ENCODE assay signal across 18 mouse cellular contexts in genomic region chr7:73319994-73320393, GRCm38 (mm10). TPM values are rescaled to one million over a fixed set of nuclear protein-coding genes. Genes with fewer than 3 reads are reported as not detected.
DNase-seq lines count a peak whose midpoint lies in the region; ATAC-seq and TF ChIP-seq lines count a peak whose summit lies in the region.
"Had no signal": no experiment of that assay in that cellular context is flagged by ENCODE, and none has a peak within 500 bp of the region (broad histone marks: within the 10 kb centered on the region; RNA-seq: fewer than 3 reads in every experiment).

No protein-coding gene starts in this region.

- no peak for ATAC-seq in hindbrain, postnatal 0 days
- ATAC-seq in heart, embryonic 16.5 days (replicated peaks; ENCODE audit: extremely low read depth, insufficient read depth, low FRiP score): peak; percentile 81
- ATAC-seq in limb, embryonic 14.5 days (ENCODE audit: low FRiP score, low read depth): peak; percentile 41; the same call in 1 of the 2 replicates
- ATAC-seq: activated CD4-positive, CD25-positive, alpha-beta regulatory T cell, adult 4 months; hindbrain, embryonic 16.5 days had no signal

- no peaks in the 10 kb centered on the region for H3K36me3 ChIP-seq in hindbrain, embryonic 10.5 days
- no peaks in the 10 kb centered on the region for H3K36me3 ChIP-seq in hindbrain, postnatal 0 days (ENCODE audit: insufficient read depth, low read length)
- no peaks in the 10 kb centered on the region for H3K36me3 ChIP-seq in heart, embryonic 16.5 days (ENCODE audit: control insufficient read depth, insufficient read depth)
- no peaks in the 10 kb centered on the region for H3K36me3 ChIP-seq in limb, embryonic 14.5 days (ENCODE audit: control insufficient read depth, insufficient read depth, low read length)
- no peaks in the 10 kb centered on the region for H3K36me3 ChIP-seq in thymus, adult 2 months (ENCODE audit: control insufficient read depth, insufficient read depth, low read length)
- H3K36me3 ChIP-seq: midbrain, embryonic 10.5 days had no signal

- 85% methylated on average over 7 of the region's 7 CpGs for WGBS in hindbrain, embryonic 10.5 days
- WGBS in hindbrain, postnatal 0 days: 56% methylated on average over 7 of the region's 7 CpGs
- WGBS in heart, embryonic 16.5 days: 39% methylated on average over 7 of the region's 7 CpGs
- 35% methylated on average over 7 of the region's 7 CpGs for WGBS in limb, embryonic 14.5 days
- 84% methylated on average over 7 of the region's 7 CpGs for WGBS in thymus, adult 2 months

- H3K27ac ChIP-seq in hindbrain, embryonic 10.5 days: 0 out of 2 replicates have a peak overlapping the region, but pooled peaks have one; percentile 10
- no peak overlapping the region for H3K27ac ChIP-seq in hindbrain, postnatal 0 days
- no peak overlapping the region for H3K27ac ChIP-seq in heart, embryonic 16.5 days (ENCODE audit: low read length)
- no peak overlapping the region for H3K27ac ChIP-seq in limb, embryonic 14.5 days (replicated peaks; ENCODE audit: low read depth, low read length)
- no peak overlapping the region for H3K27ac ChIP-seq in thymus, adult 2 months (ENCODE audit: control insufficient read depth, insufficient read depth, low read length)
- H3K27ac ChIP-seq: left cerebral cortex, adult 2 months had no signal

- H3K9me3 ChIP-seq in hindbrain, embryonic 10.5 days: peaks cover 7% of the 10 kb centered on the region; the same call in 1 of the 2 replicates
- H3K9me3 ChIP-seq in hindbrain, postnatal 0 days (ENCODE audit: low read length): no peaks in the 10 kb centered on the region
- no peaks in the 10 kb centered on the region; the same call in 1 of the 2 replicates for H3K9me3 ChIP-seq in heart, embryonic 16.5 days (replicated peaks; ENCODE audit: control insufficient read depth, low read length)
- 0 out of 2 replicates have a peak, but pooled peaks cover 4% of the 10 kb centered on the region for H3K9me3 ChIP-seq in limb, embryonic 14.5 days (ENCODE audit: control insufficient read depth, low read length)

- no peak overlapping the region for H3K4me3 ChIP-seq in hindbrain, embryonic 10.5 days
- no peak overlapping the region for H3K4me3 ChIP-seq in hindbrain, postnatal 0 days (ENCODE audit: low read length)
- no peak overlapping the region for H3K4me3 ChIP-seq in heart, embryonic 16.5 days (ENCODE audit: low read length)
- no peak overlapping the region for H3K4me3 ChIP-seq in limb, embryonic 14.5 days (replicated peaks; ENCODE audit: low read length)
- no peak overlapping the region for H3K4me3 ChIP-seq in thymus, adult 2 months (ENCODE audit: control insufficient read depth, insufficient read depth, low read length)
- H3K4me3 ChIP-seq: left cerebral cortex, adult 2 months; midbrain, embryonic 10.5 days had no signal

- TF ChIP-seq CTCF in hindbrain, postnatal 0 days (IDR thresholded peaks at IDR 0.05; ENCODE audit: low read depth): no peak
- no peak for TF ChIP-seq CTCF in thymus, adult 2 months (IDR thresholded peaks at IDR 0.05; ENCODE audit: borderline replicate concordance, control insufficient read depth, extremely low read depth, insufficient read depth, low read length, poor library complexity)

- no peak for DNase-seq in hindbrain, embryonic 10.5 days (ENCODE audit: low spot score)
- no peak for DNase-seq in hindbrain, postnatal 0 days (ENCODE audit: low spot score)
- peak; percentile 74 to 82 for DNase-seq in heart, adult 18-20 months
- peak; percentile 47 for DNase-seq in limb, embryonic 14.5 days (ENCODE audit: low spot score)
- no peak for DNase-seq in adrenal gland, adult (ENCODE audit: inconsistent age in 2 of 2, low spot score in 1 of 2)
- DNase-seq in thymus, adult 2 months: no peak
- no peak for DNase-seq in neural tube, embryonic 10.5 days (ENCODE audit: extremely low spot score, low spot score)
- DNase-seq: kidney, adult 18-20 months; kidney, postnatal 10 days; lung, adult 18-20 months; lung, postnatal 4 days; thymus, postnatal 4 days had no signal

- 0 out of 2 replicates have a peak, but pooled peaks cover 3% of the 10 kb centered on the region for H3K4me1 ChIP-seq in hindbrain, embryonic 10.5 days (replicated peaks)
- no peaks in the 10 kb centered on the region for H3K4me1 ChIP-seq in hindbrain, postnatal 0 days (ENCODE audit: insufficient read depth, low read length)
- peaks cover 11% of the 10 kb centered on the region for H3K4me1 ChIP-seq in heart, embryonic 16.5 days (ENCODE audit: control insufficient read depth, insufficient read depth, low read length)
- 0 out of 2 replicates have a peak, but pooled peaks cover 7% of the 10 kb centered on the region for H3K4me1 ChIP-seq in limb, embryonic 14.5 days (ENCODE audit: control insufficient read depth, insufficient read depth, low read length)
- no peaks in the 10 kb centered on the region for H3K4me1 ChIP-seq in thymus, adult 2 months (replicated peaks; ENCODE audit: control insufficient read depth, insufficient read depth, low read length)

- H3K27me3 ChIP-seq in hindbrain, embryonic 10.5 days (ENCODE audit: insufficient read depth, poor library complexity, severe bottlenecking): no peaks in the 10 kb centered on the region
- H3K27me3 ChIP-seq in hindbrain, postnatal 0 days (ENCODE audit: insufficient read depth, low read length): no peaks in the 10 kb centered on the region
- H3K27me3 ChIP-seq in heart, embryonic 16.5 days (ENCODE audit: control insufficient read depth, insufficient read depth, low read length): no peaks in the 10 kb centered on the region
- no peaks in the 10 kb centered on the region for H3K27me3 ChIP-seq in limb, embryonic 14.5 days (ENCODE audit: control insufficient read depth, insufficient read depth, low read length)
- H3K27me3 ChIP-seq in thymus, adult 2 months (ENCODE audit: control insufficient read depth, insufficient read depth, low read length): no peaks in the 10 kb centered on the region

- H3K9ac ChIP-seq in hindbrain, postnatal 0 days (replicated peaks; ENCODE audit: low read length): no peak overlapping the region
- no peak overlapping the region for H3K9ac ChIP-seq in heart, embryonic 16.5 days (ENCODE audit: low read length)
- no peak overlapping the region for H3K9ac ChIP-seq in limb, embryonic 14.5 days (ENCODE audit: low read depth, low read length, severe bottlenecking)

- H3K4me2 ChIP-seq in hindbrain, postnatal 0 days (ENCODE audit: low read depth, low read length): no peak overlapping the region
- H3K4me2 ChIP-seq in heart, embryonic 16.5 days (ENCODE audit: low read depth, low read length): peak overlapping the region; percentile 5; the same call in 1 of the 2 replicates
- H3K4me2 ChIP-seq in limb, embryonic 14.5 days (replicated peaks; ENCODE audit: low read depth, low read length, severe bottlenecking): no peak overlapping the region

- no peak for TF ChIP-seq POLR2A in limb, embryonic 14.5 days (IDR thresholded peaks at IDR 0.05; ENCODE audit: borderline replicate concordance, extremely low read depth, insufficient read depth, insufficient read length)
- no peak for TF ChIP-seq POLR2A in thymus, adult 2 months (IDR thresholded peaks at IDR 0.05; ENCODE audit: control insufficient read depth, extremely low read depth, insufficient read depth, low read length, poor library complexity)

RNA-seq across cellular contexts. Expression of gene Rgma, which starts 55.3 kb away (rescaled TPM):
- 38.4 and 51.1 TPM in 2 replicates for polyA plus RNA-seq in hindbrain, embryonic 10.5 days (2016; fragmentation: Nextera tagmentation; extraction: Ambion mirVana)
- 139 and 147 TPM in 2 replicates for total RNA-seq in hindbrain, postnatal 0 days (2014; rRNA removed)
- 33.7 and 36.5 TPM in 2 replicates for polyA plus RNA-seq in hindbrain, postnatal 0 days (2015; fragmentation: Nextera tagmentation; extraction: Ambion mirVana)
- total RNA-seq in heart, adult 18-20 months (2021): 10 to 100 TPM; 34.5 to 51.1 TPM
- polyA plus RNA-seq in heart, embryonic 16.5 days (2015; fragmentation: Nextera tagmentation; extraction: Ambion mirVana): 3.6 and 4.4 TPM in 2 replicates
- 49.1 and 64.3 TPM in 2 replicates for polyA plus RNA-seq in limb, embryonic 14.5 days (2012; rRNA removed)
- 23.5 and 30.9 TPM in 2 replicates for polyA plus RNA-seq in limb, embryonic 14.5 days (2014; fragmentation: Nextera tagmentation; extraction: Ambion mirVana)
- 13.3 and 13.4 TPM in 2 replicates for polyA plus RNA-seq in thymus, adult 2 months (2012; rRNA removed)
- total RNA-seq: monocyte, adult 5-6 weeks had no signal
- polyA plus RNA-seq: activated CD4-positive, CD25-positive, alpha-beta regulatory T cell, adult 4 months had no signal

Comparison
In these comparisons a context has a peak if more than half of its experiments do, and no peak if none do; other contexts are left out.
1. DNase-seq: peak in heart, adult 18-20 months (2 of 2) and limb, embryonic 14.5 days (single experiment); none in hindbrain, embryonic 10.5 days (single experiment), hindbrain, postnatal 0 days (single experiment), adrenal gland, adult (0 of 2), thymus, adult 2 months (single experiment) and neural tube, embryonic 10.5 days (single experiment).